Mouse (Mus musculus) liver, postnatal 0 days (tissue): Measurements from ENCODE around the gene Ddx50. TPM values are rescaled to one million over a fixed set of nuclear protein-coding genes. Genes with fewer than 3 reads are reported as not detected.
A peak's percentile ranks its signal among the peaks of the same experiment; 100 is the strongest.
"Not testable (repeated sequence)": the region's sequence is repeated elsewhere in the genome, so short reads cannot be mapped to it uniquely, and the experiment has no call there.

Experiments used
- ATAC-seq: fragments of 200-750 bp; cut with Nextera tagmentation; 2 replicates; pipeline ENCODE4 v1.8.0; 2017; ENCODE audit warnings: mild to moderate bottlenecking, moderate library complexity
- DNase-seq: peaks from one replicate; pipeline ENCODE4 v3.0.0-alpha.2; 2016
- H3K27ac ChIP-seq: fragments of 300-500 bp; sonication (generic); 2 replicates; pipeline ENCODE4 v1.5.1; 2014; ENCODE audit warnings: antibody characterized with exemption, moderate library complexity, mild to moderate bottlenecking, low read depth
- H3K27me3 ChIP-seq: fragments of 300-500 bp; sonication (generic); 2 replicates; pipeline ENCODE4 v1.6.1; 2014; ENCODE audit warnings: low read length, control low read depth, mixed read lengths; ENCODE audit not compliant: insufficient read depth
- H3K36me3 ChIP-seq: fragments of 300-500 bp; sonication (generic); replicated peaks from 2 replicates; pipeline ENCODE4 v1.6.1; 2014; ENCODE audit warnings: mild to moderate bottlenecking, control low read depth, low read length, moderate library complexity, mixed read lengths; ENCODE audit not compliant: insufficient read depth
- H3K4me1 ChIP-seq: fragments of 300-500 bp; sonication (generic); 2 replicates; pipeline ENCODE4 v1.6.1; 2014; ENCODE audit warnings: antibody characterized with exemption, mild to moderate bottlenecking, control low read depth; ENCODE audit not compliant: insufficient read depth
- H3K4me2 ChIP-seq: fragments of 300-500 bp; sonication (generic); 2 replicates; pipeline ENCODE4 v1.6.1; 2014; ENCODE audit warnings: low read depth, mild to moderate bottlenecking, low read length, moderate library complexity, mixed read lengths
- H3K4me3 ChIP-seq: fragments of 300-500 bp; sonication (generic); 2 replicates; pipeline ENCODE4 v1.5.1; 2014; ENCODE audit warnings: low read depth, low read length
- H3K9ac ChIP-seq: fragments of 300-500 bp; sonication (generic); replicated peaks from 2 replicates; pipeline ENCODE4 v1.6.1; 2014; ENCODE audit warnings: mild to moderate bottlenecking, moderate library complexity
- H3K9me3 ChIP-seq: fragments of 300-500 bp; sonication (generic); 2 replicates; pipeline ENCODE4 v1.6.1; 2016; ENCODE audit warnings: mild to moderate bottlenecking, control low read depth, low read length, mixed read lengths
- CTCF ChIP-seq: sonication (generic); IDR thresholded peaks from 2 replicates; pipeline ENCODE4 v1.5.1; 2016; ENCODE audit warnings: antibody characterized with exemption, low read depth
- EP300 ChIP-seq: IDR thresholded peaks from 2 replicates; pipeline ENCODE4 v1.6.1; 2016; ENCODE audit warnings: antibody characterized with exemption, low read depth, mild to moderate bottlenecking
- WGBS: fragments of 180-500 bp; shearing (Covaris S2); extraction: QIAGEN DNeasy Blood & Tissue Kit; methylation state at CpG from one replicate; pipeline ENCODE4 v1.1.7; 2014; ENCODE audit not compliant: insufficient replicate concordance; 5-methylcytosine and 5-hydroxymethylcytosine counted together
- polyA plus RNA-seq: library from polyadenylated mRNA; unstranded; fragments of >200 nt; fragmentation: Nextera tagmentation; extraction: Ambion mirVana; gene quantifications from 2 replicates; pipeline ENCODE4 v1.2.1, GENCODE M21; 2015

The Ddx50 gene
- polyA plus RNA-seq, 1 experiment from 2014 or later, result 35.3 TPM

DNA sequence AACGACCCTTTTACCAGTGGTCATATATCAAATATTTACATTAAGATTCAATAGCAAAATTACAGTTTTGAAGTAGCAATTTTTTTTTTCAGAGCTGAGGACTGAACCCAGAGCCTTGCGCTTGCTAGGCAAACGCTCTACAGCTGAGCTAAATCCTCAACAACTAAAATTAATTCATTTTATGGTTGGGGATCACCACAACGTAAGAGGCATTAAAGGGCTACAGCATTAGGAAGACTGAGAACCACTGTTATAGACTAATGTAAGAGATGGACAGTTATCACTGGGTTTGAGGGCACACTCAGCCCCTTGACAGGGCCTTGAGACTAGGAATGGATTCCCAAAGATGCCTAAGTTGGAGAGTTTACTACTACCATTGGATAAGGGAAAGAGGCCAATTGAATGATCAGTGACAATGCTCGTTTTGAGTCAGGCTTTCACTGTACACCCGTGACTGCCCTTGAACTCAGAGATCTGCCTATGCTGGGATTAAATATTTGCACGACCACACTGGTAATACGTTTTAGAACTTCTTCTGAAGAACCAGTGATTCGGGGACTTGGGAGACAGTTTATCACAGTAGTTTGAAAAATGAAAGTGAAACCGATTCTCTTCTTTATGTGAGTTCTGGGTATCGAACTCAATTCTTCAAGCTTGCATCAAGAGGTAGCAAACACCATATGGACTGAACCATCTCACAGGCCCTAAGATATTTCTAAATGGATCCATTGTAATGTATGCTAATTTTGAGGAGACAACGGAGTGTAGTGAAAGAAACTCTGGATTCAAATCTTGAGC lies 47.6 kb downstream of the Ddx50 start:
- Histone ChIP-seq H3K4me1 (peaks cover 17% of the 10 kb centered on the region), H3K4me2 (peak overlapping the region; percentile 96), H3K4me3 (peak overlapping the region; percentile 73), H3K9ac (no peak overlapping the region; the same call in 1 of the 2 replicates), H3K27me3 (no peaks in the 10 kb centered on the region), H3K36me3 (peaks cover 2% of the 10 kb centered on the region; the same call in 1 of the 2 replicates), H3K27ac (no peak overlapping the region), H3K9me3 (no peaks in the 10 kb centered on the region)
- no peak for ATAC-seq
- TF ChIP-seq CTCF (no peak), EP300 (no peak)
- WGBS, result 67% methylated on average over 12 of the region's 12 CpGs
- DNase-seq, result no peak

DNA sequence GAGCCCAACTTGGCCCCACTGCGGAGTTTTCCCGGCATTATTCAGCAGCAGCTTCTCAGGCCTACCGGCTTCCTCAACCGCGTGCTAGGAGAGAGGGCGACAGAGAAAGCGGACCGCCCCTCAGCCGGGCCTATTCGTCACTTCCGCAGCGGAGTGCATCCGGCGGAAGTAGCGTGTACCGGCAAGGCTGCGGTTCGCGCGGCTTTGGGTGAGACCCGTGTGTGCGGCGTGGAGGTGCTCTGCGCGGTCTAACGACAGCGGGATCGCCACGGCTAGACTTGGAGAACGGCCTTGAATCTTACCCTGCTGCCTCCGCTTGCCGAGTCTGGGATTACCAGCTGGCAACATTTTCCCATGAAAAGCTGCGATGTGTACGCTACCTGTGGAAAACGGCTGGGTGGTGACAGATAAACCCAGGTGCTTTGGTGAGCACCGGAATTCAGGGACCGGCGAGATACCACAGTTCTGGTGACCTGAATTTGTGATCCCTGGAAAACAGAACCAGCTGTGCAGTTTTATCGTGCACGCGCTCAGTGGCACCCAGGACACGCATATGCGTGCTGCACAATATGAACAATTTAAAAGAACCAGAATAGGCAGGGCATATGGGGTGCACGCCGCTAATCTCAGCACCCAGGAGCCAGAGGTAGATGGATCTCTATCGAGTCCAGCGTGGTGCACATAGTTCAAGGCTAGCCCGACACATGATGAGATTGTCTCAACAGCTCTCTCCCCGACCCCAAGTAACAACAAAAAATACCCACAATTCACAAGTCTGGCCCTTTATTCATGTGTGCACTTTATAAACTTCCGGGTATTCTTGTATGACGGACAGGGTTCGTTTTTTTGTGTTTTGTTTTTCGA lies 48.6 kb downstream of the Ddx50 start, which contains the start of gene Ddx21:
Ddx21 (minus strand) TSS at position 105 of the 864 bp plus-strand sequence.
- 2% methylated on average over 53 of the region's 53 CpGs for WGBS

DNA sequence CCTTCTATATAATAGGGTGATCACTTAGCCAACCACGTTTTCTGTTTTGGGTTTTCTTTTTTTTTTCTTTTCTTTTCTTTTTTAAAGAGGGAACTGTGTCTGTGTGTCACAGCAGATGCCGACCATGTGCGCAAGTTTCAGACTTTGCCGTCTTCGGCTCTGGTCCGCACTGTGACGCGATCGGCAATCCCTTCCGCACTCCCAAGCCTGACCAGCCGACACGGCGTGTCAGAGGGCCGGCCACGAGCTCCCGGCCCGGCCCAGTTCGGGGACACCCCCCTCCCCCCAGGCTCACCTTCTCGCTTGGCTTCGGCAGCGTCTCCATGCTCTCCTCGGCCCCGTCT lies 49.2 kb downstream of the Ddx50 start:
- Histone ChIP-seq H3K4me3 (peak overlapping the region; percentile 73), H3K9me3 (no peaks in the 10 kb centered on the region), H3K27me3 (no peaks in the 10 kb centered on the region), H3K27ac (peak overlapping the region; percentile 85), H3K9ac (peak overlapping the region; percentile 82), H3K4me2 (peak overlapping the region; percentile 96), H3K36me3 (peaks cover 16% of the 10 kb centered on the region), H3K4me1 (peaks cover 17% of the 10 kb centered on the region)
- DNase-seq, result no peak
- TF ChIP-seq CTCF (no peak), EP300 (no peak)
- peak; percentile 76 for ATAC-seq
- WGBS, result 2% methylated on average over 23 of the region's 23 CpGs

More for the DNA sequence above, 48.6 kb downstream of the Ddx50 start, which contains the start of gene Ddx21:
- ATAC-seq (peak; percentile 97), DNase-seq (peak; percentile 94)
- H3K4me2 ChIP-seq, result peak within 1 kb of the TSS; percentile 96
- peaks cover 12% of the 10 kb centered on the region for H3K36me3 ChIP-seq
- no peaks in the 10 kb centered on the region for H3K27me3 ChIP-seq
- H3K4me3 ChIP-seq, result peak within 1 kb of the TSS; percentile 73
- peaks cover 17% of the 10 kb centered on the region for H3K4me1 ChIP-seq
- TF ChIP-seq EP300, result 0 out of 2 replicates have a peak, but pooled peaks have one; percentile 42
- no peak for TF ChIP-seq CTCF
- H3K9ac ChIP-seq, result peak within 1 kb of the TSS; percentile 82
- peak within 1 kb of the TSS; percentile 85 for H3K27ac ChIP-seq
- no peaks in the 10 kb centered on the region for H3K9me3 ChIP-seq

DNA sequence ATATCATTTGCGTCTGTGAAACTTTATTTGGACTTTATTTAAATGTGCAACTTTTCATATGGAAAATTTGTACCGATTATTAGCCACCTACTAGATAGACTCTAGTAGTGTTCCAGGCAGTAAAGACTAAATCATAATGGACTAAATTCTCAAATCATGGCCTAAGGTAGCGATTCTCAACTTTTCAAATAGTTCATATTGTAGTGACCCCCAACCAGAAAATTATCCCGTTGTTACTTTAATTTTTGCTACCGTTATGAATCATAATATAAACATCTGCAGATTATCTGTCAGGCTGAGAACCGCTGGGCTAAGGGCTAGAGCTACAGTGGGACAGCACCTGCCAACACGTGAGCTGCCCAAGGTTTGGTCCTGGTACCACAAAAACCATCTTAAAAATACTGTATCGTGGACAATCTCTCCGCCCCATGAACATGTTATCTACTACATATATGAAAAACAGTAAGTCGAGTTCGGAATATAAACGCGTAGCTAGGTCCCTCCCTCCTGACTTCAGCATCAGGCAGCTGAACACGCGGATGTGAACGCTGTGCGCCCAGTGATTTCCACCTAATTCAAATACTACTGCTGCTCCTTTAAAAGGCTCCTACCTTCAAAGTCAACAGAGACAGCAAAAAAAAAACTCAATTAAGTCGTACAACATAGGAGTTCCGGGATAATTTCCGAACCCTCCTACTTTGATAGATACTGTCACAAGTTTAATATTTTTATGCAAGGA lies 49.8 kb downstream of the Ddx50 start:
- Histone ChIP-seq H3K4me1 (peaks cover 17% of the 10 kb centered on the region), H3K9me3 (no peaks in the 10 kb centered on the region), H3K4me3 (peak overlapping the region; percentile 73), H3K27me3 (no peaks in the 10 kb centered on the region), H3K9ac (peak overlapping the region; percentile 82), H3K36me3 (peaks cover 16% of the 10 kb centered on the region), H3K27ac (peak overlapping the region; percentile 85), H3K4me2 (peak overlapping the region; percentile 96)
- no peak for ATAC-seq
- 9% methylated on average over 20 of the region's 20 CpGs for WGBS
- no peak for TF ChIP-seq CTCF
- TF ChIP-seq EP300, result no peak
- DNase-seq, result peak; percentile 27

DNA sequence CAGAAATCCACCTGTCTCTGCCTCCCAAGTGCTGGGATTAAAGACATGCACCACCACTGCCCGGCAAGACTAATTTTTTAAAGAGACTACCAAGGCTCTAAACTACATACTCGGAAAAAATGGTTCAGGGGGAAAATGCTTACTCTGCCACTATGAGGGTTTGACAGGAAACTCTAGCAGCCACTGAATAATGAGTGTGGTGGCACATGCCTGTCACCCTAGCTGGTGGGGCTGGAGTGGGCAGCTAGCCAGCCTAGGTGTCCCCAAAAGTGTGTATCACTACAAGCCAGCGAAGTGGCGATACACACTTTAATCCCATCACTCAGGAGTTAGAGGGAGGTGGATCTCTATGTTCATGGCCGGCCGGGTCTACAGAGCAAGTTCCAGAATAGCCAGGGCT lies 51.0 kb downstream of the Ddx50 start:
- Histone ChIP-seq H3K27me3 (no peaks in the 10 kb centered on the region), H3K4me3 (no peak overlapping the region), H3K9me3 (no peaks in the 10 kb centered on the region), H3K4me1 (peaks cover 17% of the 10 kb centered on the region), H3K36me3 (peaks cover 24% of the 10 kb centered on the region), H3K4me2 (no peak overlapping the region), H3K27ac (no peak overlapping the region), H3K9ac (no peak overlapping the region)
- 70% methylated on average over 6 of the region's 6 CpGs for WGBS
- DNase-seq (no peak), ATAC-seq (no peak)
- TF ChIP-seq CTCF (no peak), EP300 (no peak)

DNA sequence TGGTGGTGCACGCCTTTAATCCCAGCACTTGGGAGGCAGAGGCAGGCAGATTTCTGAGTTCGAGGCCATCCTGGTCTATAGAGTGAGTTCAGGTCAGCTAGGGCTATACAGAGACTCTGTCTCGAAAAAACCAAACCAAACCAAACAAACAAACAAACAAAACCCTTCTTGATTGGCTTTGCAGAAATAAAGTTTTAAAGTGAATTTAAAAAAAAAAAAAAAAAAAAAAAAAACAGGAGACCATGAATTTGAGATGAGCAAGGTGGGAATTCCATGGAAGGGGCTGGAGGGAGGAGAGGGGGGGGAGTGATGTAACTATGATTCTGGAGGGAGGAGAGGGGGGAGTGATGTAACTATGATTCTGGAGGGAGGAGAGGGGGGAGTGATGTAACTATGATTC lies 51.7 kb downstream of the Ddx50 start:
- not testable (repeated sequence) for H3K4me3 ChIP-seq, H3K27ac ChIP-seq, H3K4me2 ChIP-seq, DNase-seq, H3K27me3 ChIP-seq, H3K9me3 ChIP-seq, ATAC-seq, H3K9ac ChIP-seq
- 92% methylated on average over 3 of the region's 3 CpGs for WGBS
- Histone ChIP-seq H3K4me1 (peaks cover 17% of the 10 kb centered on the region), H3K36me3 (peaks cover 28% of the 10 kb centered on the region)
